Mouse (Mus musculus): ENCODE results near the gene Tank. TPM values are rescaled to one million over a fixed set of nuclear protein-coding genes. Genes with fewer than 3 reads are reported as not detected.

Gene Tank
- polyA plus RNA-seq (2012; rRNA removed) (9.0 and 15.9 TPM in 2 replicates), polyA plus RNA-seq (2014; fragmentation: Nextera tagmentation; extraction: Ambion mirVana) (21.3 and 24.7 TPM in 2 replicates)

GRCm38 (mm10) chr2:61578433-61578832 lies at the start of gene Tank:
Tank (plus strand) TSS chr2:61578585.
- no peaks in the 10 kb centered on the region for H3K36me3 ChIP-seq (replicated peaks; ENCODE audit: control insufficient read depth, insufficient read depth, low read depth)
- 77% methylated on average over 10 of the region's 10 CpGs for WGBS (ENCODE audit: insufficient replicate concordance)
- DNase-seq (ENCODE audit: low read depth in 3 of 3, low spot score in 3 of 3) (no peak), ATAC-seq (ENCODE audit: insufficient read depth) (no peak)
- H3K4me1 ChIP-seq (replicated peaks; ENCODE audit: control insufficient read depth in 2 of 2, insufficient read depth in 2 of 2, low read length in 1 of 2) = no peaks in the 10 kb centered on the region
- H3K27me3 ChIP-seq (ENCODE audit: control insufficient read depth, insufficient read depth, low read length) = no peaks in the 10 kb centered on the region
- H3K27ac ChIP-seq = no peak within 1 kb of the TSS
- no peak within 1 kb of the TSS for H3K9ac ChIP-seq (replicated peaks)
- H3K9me3 ChIP-seq (ENCODE audit: control insufficient read depth, low read length) = no peaks in the 10 kb centered on the region
- TF ChIP-seq CTCF (IDR thresholded peaks at IDR 0.05; ENCODE audit: low read depth) (no peak), EP300 (IDR thresholded peaks at IDR 0.05; ENCODE audit: low read depth) (no peak)
- no peak within 1 kb of the TSS for H3K4me3 ChIP-seq (ENCODE audit: insufficient read depth in 1 of 2, low read depth in 2 of 2, low read length in 2 of 2)
- no peak within 1 kb of the TSS for H3K4me2 ChIP-seq (ENCODE audit: low read depth)

GRCm38 (mm10) chr2:61532326-61532725 lies 46.1 kb upstream of the Tank start:
- no peak overlapping the region for H3K4me2 ChIP-seq (ENCODE audit: low read depth)
- WGBS (ENCODE audit: insufficient replicate concordance) = 57% methylated on average over 3 of the region's 3 CpGs
- H3K9ac ChIP-seq (replicated peaks) = no peak overlapping the region
- H3K4me3 ChIP-seq (ENCODE audit: insufficient read depth in 1 of 2, low read depth in 2 of 2, low read length in 2 of 2) = no peak overlapping the region
- H3K27me3 ChIP-seq (ENCODE audit: control insufficient read depth, insufficient read depth, low read length) = no peaks in the 10 kb centered on the region
- no peaks in the 10 kb centered on the region for H3K9me3 ChIP-seq (ENCODE audit: control insufficient read depth, low read length)
- DNase-seq (ENCODE audit: low read depth in 3 of 3, low spot score in 3 of 3) (no peak), ATAC-seq (ENCODE audit: insufficient read depth) (no peak)
- H3K27ac ChIP-seq = no peak overlapping the region
- no peaks in the 10 kb centered on the region for H3K36me3 ChIP-seq (replicated peaks; ENCODE audit: control insufficient read depth, insufficient read depth, low read depth)
- TF ChIP-seq EP300 (IDR thresholded peaks at IDR 0.05; ENCODE audit: low read depth) (no peak), CTCF (IDR thresholded peaks at IDR 0.05; ENCODE audit: low read depth) (no peak)
- no peaks in the 10 kb centered on the region for H3K4me1 ChIP-seq (replicated peaks; ENCODE audit: control insufficient read depth in 2 of 2, insufficient read depth in 2 of 2, low read length in 1 of 2)

GRCm38 (mm10) chr2:61533131-61533530 lies 45.3 kb upstream of the Tank start:
- Histone ChIP-seq H3K9ac (replicated peaks) (no peak overlapping the region), H3K4me3 (ENCODE audit: insufficient read depth in 1 of 2, low read depth in 2 of 2, low read length in 2 of 2) (no peak overlapping the region), H3K36me3 (replicated peaks; ENCODE audit: control insufficient read depth, insufficient read depth, low read depth) (no peaks in the 10 kb centered on the region), H3K4me1 (replicated peaks; ENCODE audit: control insufficient read depth in 2 of 2, insufficient read depth in 2 of 2, low read length in 1 of 2) (no peaks in the 10 kb centered on the region), H3K4me2 (ENCODE audit: low read depth) (no peak overlapping the region), H3K9me3 (ENCODE audit: control insufficient read depth, low read length) (no peaks in the 10 kb centered on the region), H3K27me3 (ENCODE audit: control insufficient read depth, insufficient read depth, low read length) (no peaks in the 10 kb centered on the region), H3K27ac (no peak overlapping the region)
- 55% methylated on average over 2 of the region's 2 CpGs for WGBS (ENCODE audit: insufficient replicate concordance)
- no peak for ATAC-seq (ENCODE audit: insufficient read depth)
- DNase-seq (ENCODE audit: low read depth in 3 of 3, low spot score in 3 of 3) = no peak
- TF ChIP-seq EP300 (IDR thresholded peaks at IDR 0.05; ENCODE audit: low read depth) (no peak), CTCF (IDR thresholded peaks at IDR 0.05; ENCODE audit: low read depth) (no peak)

- TF ChIP-seq CTCF (IDR thresholded peaks at IDR 0.05; ENCODE audit: low read depth) (no peak), EP300 (IDR thresholded peaks at IDR 0.05; ENCODE audit: low read depth) (no peak)
- no peaks in the 10 kb centered on the region for H3K9me3 ChIP-seq (ENCODE audit: control insufficient read depth, low read length)
- DNase-seq (ENCODE audit: low read depth in 3 of 3, low spot score in 3 of 3) (no peak), ATAC-seq (ENCODE audit: insufficient read depth) (no peak)
- H3K4me2 ChIP-seq (ENCODE audit: low read depth) = no peak overlapping the region
- H3K36me3 ChIP-seq (replicated peaks; ENCODE audit: control insufficient read depth, insufficient read depth, low read depth) = no peaks in the 10 kb centered on the region
- H3K4me3 ChIP-seq (ENCODE audit: insufficient read depth in 1 of 2, low read depth in 2 of 2, low read length in 2 of 2) = no peak overlapping the region
- no peaks in the 10 kb centered on the region for H3K27me3 ChIP-seq (ENCODE audit: control insufficient read depth, insufficient read depth, low read length)
- no peak overlapping the region for H3K9ac ChIP-seq (replicated peaks)
- no peaks in the 10 kb centered on the region for H3K4me1 ChIP-seq (replicated peaks; ENCODE audit: control insufficient read depth in 2 of 2, insufficient read depth in 2 of 2, low read length in 1 of 2)
- 36% methylated on average over 2 of the region's 2 CpGs for WGBS (ENCODE audit: insufficient replicate concordance)
- no peak overlapping the region for H3K27ac ChIP-seq
These were observed 41.5 kb upstream of the Tank start for GRCm38 (mm10) chr2:61536901-61537300.

- H3K36me3 ChIP-seq (replicated peaks; ENCODE audit: control insufficient read depth, insufficient read depth, low read depth) = no peaks in the 10 kb centered on the region
- H3K4me2 ChIP-seq (ENCODE audit: low read depth) = no peak overlapping the region
- H3K27me3 ChIP-seq (ENCODE audit: control insufficient read depth, insufficient read depth, low read length) = no peaks in the 10 kb centered on the region
- no peaks in the 10 kb centered on the region for H3K9me3 ChIP-seq (ENCODE audit: control insufficient read depth, low read length)
- 12% methylated on average over 2 of the region's 2 CpGs for WGBS (ENCODE audit: insufficient replicate concordance)
- ATAC-seq (ENCODE audit: insufficient read depth) (no peak), DNase-seq (ENCODE audit: low read depth in 3 of 3, low spot score in 3 of 3) (no peak)
- H3K9ac ChIP-seq (replicated peaks) = no peak overlapping the region
- no peak overlapping the region for H3K4me3 ChIP-seq (ENCODE audit: insufficient read depth in 1 of 2, low read depth in 2 of 2, low read length in 2 of 2)
- TF ChIP-seq EP300 (IDR thresholded peaks at IDR 0.05; ENCODE audit: low read depth) (no peak), CTCF (IDR thresholded peaks at IDR 0.05; ENCODE audit: low read depth) (no peak)
- no peaks in the 10 kb centered on the region for H3K4me1 ChIP-seq (replicated peaks; ENCODE audit: control insufficient read depth in 2 of 2, insufficient read depth in 2 of 2, low read length in 1 of 2)
- no peak overlapping the region for H3K27ac ChIP-seq
These were observed 39.0 kb upstream of the Tank start for GRCm38 (mm10) chr2:61539378-61539777.

All from liver, embryonic 14.5 days (tissue).